ENCODE assay signal across 8 mouse cellular contexts in genomic region chr1:155229464-155230411, GRCm38 (mm10). TPM values are rescaled to one million over a fixed set of nuclear protein-coding genes. Genes with fewer than 3 reads are reported as not detected.
DNase-seq lines count a peak whose midpoint lies in the region; ATAC-seq and TF ChIP-seq lines count a peak whose summit lies in the region.

No protein-coding gene starts in this region.

- H3K4me1 ChIP-seq in lung, embryonic 14.5 days (ENCODE audit: insufficient read depth), result peaks cover 20% of the 10 kb centered on the region
- no peaks in the 10 kb centered on the region for H3K4me1 ChIP-seq in lung, adult 2 months (ENCODE audit: control insufficient read depth, insufficient read depth, low read length)
- peaks cover 76% of the 10 kb centered on the region for H3K4me1 ChIP-seq in embryonic facial prominence, embryonic 10.5 days
- peaks cover 57% of the 10 kb centered on the region for H3K4me1 ChIP-seq in heart, embryonic 12.5 days (replicated peaks)
- peaks cover 72% of the 10 kb centered on the region for H3K4me1 ChIP-seq in limb, embryonic 13.5 days

- 34% methylated on average over 14 of the region's 14 CpGs for WGBS in lung, embryonic 14.5 days
- 52% methylated on average over 14 of the region's 14 CpGs for WGBS in lung, adult 2 months
- 15% methylated on average over 14 of the region's 14 CpGs for WGBS in embryonic facial prominence, embryonic 10.5 days
- 28% methylated on average over 14 of the region's 14 CpGs for WGBS in heart, embryonic 12.5 days
- WGBS in limb, embryonic 13.5 days, result 10% methylated on average over 14 of the region's 14 CpGs

- H3K27me3 ChIP-seq in lung, embryonic 14.5 days (ENCODE audit: insufficient read depth, low read length), result no peaks in the 10 kb centered on the region
- no peaks in the 10 kb centered on the region for H3K27me3 ChIP-seq in embryonic facial prominence, embryonic 10.5 days (replicated peaks; ENCODE audit: low read depth, poor library complexity, severe bottlenecking)
- no peaks in the 10 kb centered on the region for H3K27me3 ChIP-seq in heart, embryonic 12.5 days (replicated peaks)
- H3K27me3 ChIP-seq in limb, embryonic 13.5 days, result no peaks in the 10 kb centered on the region

- no peak overlapping the region for H3K9ac ChIP-seq in lung, embryonic 14.5 days
- no peak overlapping the region for H3K9ac ChIP-seq in heart, embryonic 12.5 days
- peak overlapping the region; percentile 9 for H3K9ac ChIP-seq in limb, embryonic 13.5 days

- H3K9me3 ChIP-seq in lung, embryonic 14.5 days (ENCODE audit: low read depth, low read length), result no peaks in the 10 kb centered on the region
- no peaks in the 10 kb centered on the region for H3K9me3 ChIP-seq in embryonic facial prominence, embryonic 10.5 days
- no peaks in the 10 kb centered on the region for H3K9me3 ChIP-seq in heart, embryonic 12.5 days (replicated peaks)
- no peaks in the 10 kb centered on the region for H3K9me3 ChIP-seq in limb, embryonic 13.5 days

- H3K36me3 ChIP-seq in lung, embryonic 14.5 days (ENCODE audit: insufficient read depth), result peaks cover 14% of the 10 kb centered on the region; the same call in 1 of the 2 replicates
- peaks cover 14% of the 10 kb centered on the region for H3K36me3 ChIP-seq in embryonic facial prominence, embryonic 10.5 days (replicated peaks)
- peaks cover 47% of the 10 kb centered on the region for H3K36me3 ChIP-seq in heart, embryonic 12.5 days
- H3K36me3 ChIP-seq in limb, embryonic 13.5 days, result peaks cover 35% of the 10 kb centered on the region

- no peak overlapping the region for H3K4me3 ChIP-seq in lung, embryonic 14.5 days (ENCODE audit: low read depth, low read length)
- H3K4me3 ChIP-seq in lung, adult 2 months (replicated peaks; ENCODE audit: extremely low read depth, low read depth, low read length), result no peak overlapping the region
- no peak overlapping the region for H3K4me3 ChIP-seq in embryonic facial prominence, embryonic 10.5 days
- no peak overlapping the region for H3K4me3 ChIP-seq in heart, embryonic 12.5 days
- no peak overlapping the region for H3K4me3 ChIP-seq in limb, embryonic 13.5 days

- no peak overlapping the region for H3K4me2 ChIP-seq in lung, embryonic 14.5 days
- H3K4me2 ChIP-seq in heart, embryonic 12.5 days, result no peak overlapping the region
- peak overlapping the region; percentile 31 for H3K4me2 ChIP-seq in limb, embryonic 13.5 days (replicated peaks)

- no peak for TF ChIP-seq CTCF in lung, embryonic 14.5 days (IDR thresholded peaks at IDR 0.05; ENCODE audit: low read depth)
- TF ChIP-seq CTCF in lung, adult 2 months (IDR thresholded peaks at IDR 0.05; ENCODE audit: insufficient read depth, low read length), result no peak

- no peak for TF ChIP-seq POLR2A in lung, adult 2 months (IDR thresholded peaks at IDR 0.05; ENCODE audit: borderline replicate concordance, extremely low read depth, low read depth, low read length)

- ATAC-seq in lung, embryonic 14.5 days (ENCODE audit: insufficient read depth), result no peak
- no peak for ATAC-seq in heart, embryonic 12.5 days (ENCODE audit: insufficient number of reproducible peaks, low FRiP score)
- ATAC-seq in limb, embryonic 13.5 days (ENCODE audit: low FRiP score, low read depth), result peak; percentile 66
- no peak for ATAC-seq in CD4-positive, CD25-positive, alpha-beta regulatory T cell, adult 4 months

- no peak for DNase-seq in lung, embryonic 14.5 days
- DNase-seq in lung, adult 2 months, result no peak
- peak; percentile 83 for DNase-seq in embryonic facial prominence, embryonic 10.5 days (ENCODE audit: low spot score)
- peak; percentile 43 for DNase-seq in yolk sac, embryonic 10.5 days (ENCODE audit: low spot score)
- no peak for DNase-seq in T-cell, adult 2 months (ENCODE audit: low spot score)

- peak overlapping the region; percentile 77 for H3K27ac ChIP-seq in lung, embryonic 14.5 days (ENCODE audit: low read depth)
- H3K27ac ChIP-seq in embryonic facial prominence, embryonic 10.5 days (replicated peaks), result peak overlapping the region; percentile 83
- peak overlapping the region; percentile 66 for H3K27ac ChIP-seq in heart, embryonic 12.5 days (ENCODE audit: poor library complexity, severe bottlenecking)
- H3K27ac ChIP-seq in limb, embryonic 13.5 days, result peak overlapping the region; percentile 85

RNA-seq across cellular contexts. Expression of gene BC034090, which starts 14.5 kb away (rescaled TPM):
- polyA plus RNA-seq in lung, embryonic 14.5 days (2014; fragmentation: Nextera tagmentation; extraction: Ambion mirVana), result 3.4 and 3.9 TPM in 2 replicates
- 9.3 and 9.9 TPM in 2 replicates for polyA plus RNA-seq in lung, adult 2 months (2012; rRNA removed)
- 5.3 and 5.7 TPM in 2 replicates for polyA plus RNA-seq in embryonic facial prominence, embryonic 10.5 days (2016; fragmentation: Nextera tagmentation; extraction: Ambion mirVana)
- polyA plus RNA-seq in heart, embryonic 12.5 days (2016; fragmentation: Nextera tagmentation; extraction: Ambion mirVana), result 9.0 and 9.6 TPM in 2 replicates
- polyA plus RNA-seq in limb, embryonic 13.5 days (2015; fragmentation: Nextera tagmentation; extraction: Ambion mirVana), result 8.5 and 9.1 TPM in 2 replicates
- polyA plus RNA-seq in CD4-positive, CD25-positive, alpha-beta regulatory T cell, adult 4 months (2017; shearing (Covaris generic)), result under 1 TPM; 0.29 to 0.32 TPM

Comparison
In these comparisons a context has a peak if more than half of its experiments do, and no peak if none do; other contexts are left out.
1. DNase-seq: peak in embryonic facial prominence, embryonic 10.5 days (single experiment) and yolk sac, embryonic 10.5 days (single experiment); none in lung, embryonic 14.5 days (single experiment), lung, adult 2 months (single experiment) and T-cell, adult 2 months (single experiment).
2. Peak in every context shown above with its lines, with median percentiles within 50 percentile points of each other: H3K27ac ChIP-seq.